Mouse (Mus musculus) c-Kit-positive CD71-positive TER-119-positive erythroid progenitor cells, embryonic 14.5 days (primary cell): ENCODE results near the gene Dclk2.

Source experiments
- DNase-seq: peaks from one replicate; pipeline ENCODE4 v3.0.0-alpha.2; 2013; ENCODE audit warnings: low spot score

Gene Dclk2

GRCm38 (mm10) chr3:86894491-86894890, 26.2 kb downstream of the Dclk2 start:
- no peak for DNase-seq

- no peak for DNase-seq
These were observed 33.1 kb downstream of the Dclk2 start for GRCm38 (mm10) chr3:86887512-86887911.

GRCm38 (mm10) chr3:86885180-86885579, 35.5 kb downstream of the Dclk2 start:
- no peak for DNase-seq

GRCm38 (mm10) chr3:86884481-86884880, 36.2 kb downstream of the Dclk2 start:
- DNase-seq = no peak

GRCm38 (mm10) chr3:86883985-86884384, 36.7 kb downstream of the Dclk2 start:
- no peak for DNase-seq

- DNase-seq = no peak
These were observed 44.7 kb downstream of the Dclk2 start for GRCm38 (mm10) chr3:86875912-86876311.

GRCm38 (mm10) chr3:86873092-86873600, 47.5 kb downstream of the Dclk2 start:
- no peak for DNase-seq

GRCm38 (mm10) chr3:86870952-86871351, 49.7 kb downstream of the Dclk2 start:
- no peak for DNase-seq

GRCm38 (mm10) chr3:86870411-86870810, 50.2 kb downstream of the Dclk2 start:
- no peak for DNase-seq

GRCm38 (mm10) chr3:86868721-86869120, 51.9 kb downstream of the Dclk2 start:
- DNase-seq = no peak

- DNase-seq = no peak
These were observed 57.2 kb downstream of the Dclk2 start for GRCm38 (mm10) chr3:86863327-86864008.

- DNase-seq = no peak
These were observed 57.7 kb downstream of the Dclk2 start for GRCm38 (mm10) chr3:86862939-86863311.

GRCm38 (mm10) chr3:86862245-86862938, 58.3 kb downstream of the Dclk2 start:
- DNase-seq = no peak

GRCm38 (mm10) chr3:86859791-86860190, 60.9 kb downstream of the Dclk2 start:
- DNase-seq = no peak

- DNase-seq = no peak
These were observed 62.0 kb downstream of the Dclk2 start for GRCm38 (mm10) chr3:86858699-86859098.

- DNase-seq = no peak
These were observed 62.7 kb downstream of the Dclk2 start for GRCm38 (mm10) chr3:86857833-86858398.

GRCm38 (mm10) chr3:86852867-86853266, 67.8 kb downstream of the Dclk2 start:
- no peak for DNase-seq

- DNase-seq = no peak
These were observed 69.5 kb downstream of the Dclk2 start for GRCm38 (mm10) chr3:86851131-86851530.

- no peak for DNase-seq
These were observed 70.1 kb downstream of the Dclk2 start for GRCm38 (mm10) chr3:86850394-86851030.

GRCm38 (mm10) chr3:86849337-86849736, 71.3 kb downstream of the Dclk2 start:
- no peak for DNase-seq

GRCm38 (mm10) chr3:86847536-86847935, 73.1 kb downstream of the Dclk2 start:
- DNase-seq = no peak

- DNase-seq = no peak
These were observed 74.6 kb downstream of the Dclk2 start for GRCm38 (mm10) chr3:86846036-86846435.

- DNase-seq = no peak
These were observed 75.1 kb downstream of the Dclk2 start for GRCm38 (mm10) chr3:86845578-86845977.
